Mouse (Mus musculus) monocyte, adult 5-6 weeks (primary cell): Measurements from ENCODE around the gene Tnfrsf13b. TPM values are rescaled to one million over a fixed set of nuclear protein-coding genes. Genes with fewer than 3 reads are reported as not detected.

Source experiments
- ATAC-seq: fragments of 153-309, 156-312 bp; replicated peaks from 2 replicates; pipeline ENCODE4 v1.8.0; 2017; ENCODE audit warnings: mild to moderate bottlenecking; ENCODE audit not compliant: low TSS enrichment, insufficient number of reproducible peaks, severe bottlenecking, poor library complexity, low FRiP score
- total RNA-seq: library from RNA; stranded (forward); fragments of 200-1000, 200-491, 200-594 nt; gene quantifications from 3 replicates; pipeline ENCODE4 v1.2.3, GENCODE M21; 2017

The Tnfrsf13b gene
- total RNA-seq, 1 experiment from 2014 or later: 75.6 TPM

- ATAC-seq: no peak
These were observed 70.2 kb downstream of the Tnfrsf13b start for GRCm38 (mm10) chr11:61196616-61197353.

- ATAC-seq: no peak
These were observed 71.4 kb downstream of the Tnfrsf13b start for GRCm38 (mm10) chr11:61197935-61198334.

Other genes starting within 250 kb of the Tnfrsf13b start
- gene Tmem11, start 247.5 kb upstream of the Tnfrsf13b start, total RNA-seq: 37.3 to 47.4 TPM (median 46.5 TPM) in 3 replicates
- 2.9 to 3.2 TPM (median 3.0 TPM) in 3 replicates for gene Natd1, start 212.0 kb upstream of the Tnfrsf13b start, total RNA-seq
- 22.4 to 28.9 TPM (median 27.8 TPM) in 3 replicates for gene Map2k3, start 194.7 kb upstream of the Tnfrsf13b start, total RNA-seq
- gene Kcnj12, start 104.2 kb upstream of the Tnfrsf13b start, total RNA-seq: not detected in 3 replicates
- gene Usp22, start 48.3 kb downstream of the Tnfrsf13b start, total RNA-seq: 40.7 to 65.8 TPM (median 44.4 TPM) in 3 replicates
- gene Aldh3a1, start 80.8 kb downstream of the Tnfrsf13b start, total RNA-seq: not detected in 3 replicates
- gene Aldh3a2, start 140.7 kb downstream of the Tnfrsf13b start, total RNA-seq: 54.7 to 73.1 TPM (median 66.9 TPM) in 3 replicates
- gene Slc47a2, start 216.1 kb downstream of the Tnfrsf13b start, total RNA-seq: not detected in 3 replicates